Mouse (Mus musculus) bone marrow, adult 2 months (tissue): Measurements from ENCODE around the gene Cdipt.

Experiments used
- CTCF ChIP-seq: fragments of 200-500 bp; IDR thresholded peaks from 2 replicates; pipeline ENCODE4 v1.5.1; 2011; ENCODE audit warnings: low read length, control low read depth; ENCODE audit not compliant: control insufficient read depth, insufficient read depth
- POLR2A ChIP-seq: fragments of 200-500 bp; IDR thresholded peaks from 2 replicates; pipeline ENCODE4 v1.6.1; 2011; ENCODE audit warnings: low read depth, mild to moderate bottlenecking, control low read depth, low read length, borderline replicate concordance; ENCODE audit not compliant: control insufficient read depth

- TF ChIP-seq CTCF (no peak), POLR2A (no peak)
These were observed 26.3 kb upstream of the Cdipt start, which contains the start of gene Asphd1 for GRCm38 (mm10) chr7:126949403-126949792.
